15 mouse cellular contexts compared by ENCODE assay signal in genomic region chr7:89558446-89559039, GRCm38 (mm10). TPM values are rescaled to one million over a fixed set of nuclear protein-coding genes. Genes with fewer than 3 reads are reported as not detected.
DNase-seq lines count a peak whose midpoint lies in the region; ATAC-seq and TF ChIP-seq lines count a peak whose summit lies in the region.
"Had no signal": no experiment of that assay in that cellular context is flagged by ENCODE, and none has a peak within 500 bp of the region (broad histone marks: within the 10 kb centered on the region; RNA-seq: fewer than 3 reads in every experiment).

No protein-coding gene starts in this region.

- H3K27me3 ChIP-seq in liver, adult 2 months (ENCODE audit: control insufficient read depth, insufficient read depth, low read length), result peaks cover 8% of the 10 kb centered on the region; the same call in 1 of the 2 replicates
- no peaks in the 10 kb centered on the region for H3K27me3 ChIP-seq in liver, embryonic 12.5 days (replicated peaks)
- H3K27me3 ChIP-seq in embryonic facial prominence, embryonic 14.5 days (replicated peaks; ENCODE audit: control insufficient read depth, insufficient read depth, low read length), result no peaks in the 10 kb centered on the region
- H3K27me3 ChIP-seq: heart, embryonic 15.5 days had no signal

- no peak for ATAC-seq in liver, embryonic 12.5 days
- ATAC-seq in embryonic facial prominence, embryonic 14.5 days (ENCODE audit: low read depth), result 0 out of 2 replicates have a peak, but pooled peaks have one; percentile 15
- ATAC-seq: CD4-positive, CD25-positive, alpha-beta regulatory T cell, adult 4 months had no signal

- H3K79me2 ChIP-seq in liver, adult 2 months (ENCODE audit: control insufficient read depth, insufficient read depth, low read length), result no peaks in the 10 kb centered on the region

- no peak overlapping the region for H3K4me2 ChIP-seq in liver, embryonic 12.5 days
- no peak overlapping the region for H3K4me2 ChIP-seq in embryonic facial prominence, embryonic 14.5 days (ENCODE audit: low read depth, low read length)
- H3K4me2 ChIP-seq: heart, embryonic 15.5 days; liver, embryonic 11.5 days had no signal

- H3K4me3 ChIP-seq in liver, adult 2 months (ENCODE audit: insufficient read depth, low read depth, low read length), result no peak overlapping the region
- no peak overlapping the region for H3K4me3 ChIP-seq in liver, embryonic 12.5 days
- H3K4me3 ChIP-seq in embryonic facial prominence, embryonic 14.5 days (ENCODE audit: low read depth, low read length), result no peak overlapping the region
- H3K4me3 ChIP-seq: heart, embryonic 15.5 days; megakaryocyte, embryonic 14.5 days had no signal

- 0 out of 2 replicates have a peak overlapping the region, but pooled peaks have one; percentile 10 for H3K27ac ChIP-seq in liver, adult 2 months (replicated peaks; ENCODE audit: insufficient read depth, low read depth, low read length)
- no peak overlapping the region for H3K27ac ChIP-seq in liver, embryonic 12.5 days
- H3K27ac ChIP-seq in embryonic facial prominence, embryonic 14.5 days (replicated peaks; ENCODE audit: low read depth, low read length), result 0 out of 2 replicates have a peak overlapping the region, but pooled peaks have one; percentile 13
- H3K27ac ChIP-seq: heart, embryonic 15.5 days had no signal

- DNase-seq in liver, adult 2 months (ENCODE audit: extremely low read depth, low read depth, low spot score), result peak; percentile 24
- DNase-seq in embryonic facial prominence, embryonic 14.5 days (ENCODE audit: low spot score), result peak; percentile 49
- peak; percentile 30 for DNase-seq in kidney, postnatal 14 days
- DNase-seq in lung, postnatal 36 days, result peak; percentile 32
- DNase-seq in thymus, adult 18-20 months, result no peak
- DNase-seq in cerebellum, adult 11-12 months, result no peak
- DNase-seq: adrenal gland, adult 2 months; gastrocnemius, postnatal 36 days; retina, postnatal 1 day; thymus, postnatal 36 days had no signal

- 89% methylated on average over 11 of the region's 11 CpGs for WGBS in liver, adult 2 months
- 71% methylated on average over 11 of the region's 11 CpGs for whole genome bisulfite sequencing in liver, embryonic 12.5 days (ENCODE audit: insufficient replicate concordance)
- 63% methylated on average over 11 of the region's 11 CpGs for WGBS in embryonic facial prominence, embryonic 14.5 days

- peaks cover 9% of the 10 kb centered on the region; the same call in 1 of the 2 replicates for H3K4me1 ChIP-seq in liver, adult 2 months (ENCODE audit: control insufficient read depth, insufficient read depth, low read length)
- no peaks in the 10 kb centered on the region for H3K4me1 ChIP-seq in liver, embryonic 12.5 days
- H3K4me1 ChIP-seq in embryonic facial prominence, embryonic 14.5 days (ENCODE audit: control insufficient read depth, insufficient read depth, low read length), result 0 out of 2 replicates have a peak, but pooled peaks cover 5% of the 10 kb centered on the region
- H3K4me1 ChIP-seq: megakaryocyte, embryonic 14.5 days had no signal

- H3K9ac ChIP-seq in liver, adult 2 months (ENCODE audit: low read depth, low read length), result no peak overlapping the region
- H3K9ac ChIP-seq in liver, embryonic 12.5 days, result no peak overlapping the region
- no peak overlapping the region for H3K9ac ChIP-seq in embryonic facial prominence, embryonic 14.5 days (ENCODE audit: low read depth, low read length)
- H3K9ac ChIP-seq: heart, embryonic 15.5 days had no signal

- H3K9me3 ChIP-seq in liver, embryonic 12.5 days (replicated peaks), result no peaks in the 10 kb centered on the region
- H3K9me3 ChIP-seq in embryonic facial prominence, embryonic 14.5 days (ENCODE audit: control insufficient read depth, low read length), result no peaks in the 10 kb centered on the region
- H3K9me3 ChIP-seq: heart, embryonic 15.5 days; megakaryocyte, embryonic 14.5 days had no signal

- H3K36me3 ChIP-seq in liver, adult 2 months (ENCODE audit: control insufficient read depth, insufficient read depth, low read length), result no peaks in the 10 kb centered on the region
- no peaks in the 10 kb centered on the region for H3K36me3 ChIP-seq in liver, embryonic 12.5 days
- H3K36me3 ChIP-seq in embryonic facial prominence, embryonic 14.5 days (ENCODE audit: control insufficient read depth, insufficient read depth, low read length), result no peaks in the 10 kb centered on the region
- H3K36me3 ChIP-seq: heart, embryonic 15.5 days had no signal

- TF ChIP-seq CTCF in liver, adult 2 months (IDR thresholded peaks at IDR 0.05; ENCODE audit: low read depth, low read length), result no peak

- TF ChIP-seq POLR2A in liver, adult 2 months (IDR thresholded peaks at IDR 0.05; ENCODE audit: extremely low read depth, insufficient read depth, low read length), result no peak

RNA-seq across cellular contexts. Expression of gene Prss23, which starts 31.6 kb away (rescaled TPM):
- total RNA-seq in liver, adult 2 months (2014; rRNA removed), result 5.5 and 6.8 TPM in 2 replicates
- polyA plus RNA-seq in liver, adult 2 months (2012; rRNA removed), result 5.7 and 6.0 TPM in 2 replicates
- 5.4 and 6.2 TPM in 2 replicates for polyA plus RNA-seq in liver, embryonic 12.5 days (2016; fragmentation: Nextera tagmentation; extraction: Ambion mirVana)
- 78.6 and 82.6 TPM in 2 replicates for polyA plus RNA-seq in embryonic facial prominence, embryonic 14.5 days (2014; fragmentation: Nextera tagmentation; extraction: Ambion mirVana)
- polyA plus RNA-seq: CD4-positive, CD25-positive, alpha-beta regulatory T cell, adult 4 months had no signal

Comparison
In these comparisons a context has a peak if more than half of its experiments do, and no peak if none do; other contexts are left out.
1. DNase-seq: peak in liver, adult 2 months (single experiment), embryonic facial prominence, embryonic 14.5 days (single experiment), kidney, postnatal 14 days (single experiment) and lung, postnatal 36 days (single experiment); none in thymus, adult 18-20 months (0 of 2) and cerebellum, adult 11-12 months (single experiment).
2. RNA of gene Prss23, which starts 31.6 kb away (polyA plus RNA-seq): 78.6 to 82.6 TPM in embryonic facial prominence, embryonic 14.5 days; 5.7 to 6.0 TPM in liver, adult 2 months and 5.4 to 6.2 TPM in liver, embryonic 12.5 days; every median in the first group is over 10 times any median in the second.